Mouse (Mus musculus): Measurements from ENCODE around the gene Edrf1. TPM values are rescaled to one million over a fixed set of nuclear protein-coding genes. Genes with fewer than 3 reads are reported as not detected.

Edrf1 gene
- polyA plus RNA-seq (2012; ENCODE audit: low replicate concordance) = 3.1 and 3.5 TPM in 2 replicates

DNA sequence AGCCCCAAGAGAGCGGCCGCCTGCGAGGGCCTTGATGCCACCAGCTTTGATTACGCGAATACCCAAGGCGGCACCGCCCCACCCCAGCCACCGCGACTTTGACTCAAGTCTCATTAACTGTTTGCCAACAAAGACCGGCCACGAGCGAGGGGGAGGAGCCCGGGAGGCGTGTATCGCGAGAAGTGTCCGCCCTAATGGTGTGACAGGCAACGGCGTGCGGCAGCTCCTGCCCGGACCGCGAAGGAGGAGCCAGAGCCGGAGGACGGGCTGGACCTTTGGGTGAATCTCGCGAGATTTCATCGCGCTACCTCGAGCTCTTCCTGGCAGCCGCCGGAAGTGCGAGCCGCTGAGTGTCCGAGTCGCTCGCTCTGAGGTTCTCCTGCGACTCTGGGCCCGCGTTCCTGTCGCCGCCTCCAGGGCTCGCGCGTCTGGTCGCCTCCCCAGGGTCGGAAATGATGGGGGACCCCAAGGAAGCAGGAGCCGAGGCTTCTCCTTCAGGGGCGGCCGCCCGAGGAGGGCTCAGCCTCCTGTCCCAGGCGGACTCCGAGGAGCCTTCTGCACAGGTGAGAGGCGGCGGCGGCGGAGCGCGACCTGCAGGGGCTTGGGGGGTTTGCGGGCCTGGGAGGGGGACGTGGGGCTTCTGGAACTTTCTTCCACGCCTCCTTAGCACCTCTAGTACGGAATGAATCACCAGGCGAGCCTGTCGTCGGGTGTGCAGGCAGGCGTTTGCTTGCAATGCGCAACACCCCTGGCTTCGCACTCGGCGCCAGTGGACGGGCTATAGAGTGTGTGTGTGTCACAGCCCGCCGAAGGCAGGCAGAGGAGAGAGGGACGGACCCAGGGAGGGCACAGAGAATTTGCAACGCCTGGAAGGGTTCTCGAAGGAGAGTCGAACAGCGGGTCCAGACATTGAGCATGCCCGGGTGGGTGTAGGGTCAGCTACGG is at the start of gene Edrf1:
Gene Edrf1 (plus strand): TSS at position 183 of the 945 bp plus-strand sequence.

DNA sequence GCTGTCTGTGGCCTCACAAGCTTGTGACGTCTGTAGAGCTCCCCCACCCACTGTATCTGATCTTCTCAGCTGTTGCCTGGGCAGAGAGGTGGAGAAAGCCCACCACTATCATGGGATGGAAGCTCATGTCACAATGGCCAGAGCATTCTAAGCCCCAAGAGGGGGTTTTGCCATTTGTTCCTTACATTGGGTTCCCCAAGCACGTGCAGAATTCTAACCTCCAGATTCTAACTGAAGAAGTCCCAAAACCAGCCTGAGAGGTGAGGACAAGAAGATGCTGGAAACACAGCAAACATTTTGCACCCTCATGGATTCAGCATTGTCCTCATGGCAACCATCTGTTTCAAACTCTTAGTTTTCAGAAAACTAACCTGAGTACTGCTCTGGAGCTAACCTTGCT is 35.3 kb upstream of the Edrf1 start, which contains the start of gene Tex36:
Gene Tex36 (minus strand): TSS at position 101 of the 400 bp plus-strand sequence.

DNA sequence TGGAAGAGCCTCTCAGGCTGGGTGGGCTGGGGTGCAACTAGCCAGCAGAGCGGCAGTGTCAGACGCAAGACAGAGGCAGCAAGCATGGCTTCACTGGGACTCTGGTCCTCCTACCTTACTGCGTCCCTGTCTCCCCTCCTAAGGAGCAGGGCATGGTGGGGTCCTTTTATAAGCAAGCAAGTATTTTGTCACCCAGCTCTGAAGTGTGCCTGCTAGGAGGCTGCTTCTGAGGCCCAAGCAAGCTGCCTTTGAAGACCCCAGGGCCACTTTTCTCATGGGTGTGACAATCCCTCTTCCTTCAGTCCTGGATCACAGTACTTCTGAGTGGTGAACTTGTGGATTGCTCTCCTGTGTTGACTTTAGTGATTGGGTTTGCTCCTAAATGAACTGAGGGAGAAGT is 42.6 kb downstream of the Edrf1 start, which contains the start of gene Mmp21:
Gene Mmp21 (minus strand): TSS at position 101 of the 400 bp plus-strand sequence.

Other genes starting within 250 kb of the Edrf1 start
- gene Tex36, start 35.4 kb upstream of the Edrf1 start, polyA plus RNA-seq (2012; ENCODE audit: low replicate concordance) = not detected in 2 replicates
- gene Mmp21, start 42.5 kb downstream of the Edrf1 start, polyA plus RNA-seq (2012; ENCODE audit: low replicate concordance) = not detected in 2 replicates
- 22.8 and 25.9 TPM in 2 replicates for gene Bccip, start 71.8 kb downstream of the Edrf1 start, polyA plus RNA-seq (2012; ENCODE audit: low replicate concordance)
- 4.5 and 24.7 TPM in 2 replicates for gene Uros, start 72.5 kb downstream of the Edrf1 start, polyA plus RNA-seq (2012; ENCODE audit: low replicate concordance)
- not detected in 2 replicates for gene Fank1, start 139.3 kb downstream of the Edrf1 start, polyA plus RNA-seq (2012; ENCODE audit: low replicate concordance)
- gene Dhx32, start 145.2 kb downstream of the Edrf1 start, polyA plus RNA-seq (2012; ENCODE audit: low replicate concordance) = 5.3 and 6.2 TPM in 2 replicates